Mouse (Mus musculus): ENCODE data around the gene Abca8b. TPM values are rescaled to one million over a fixed set of nuclear protein-coding genes. Genes with fewer than 3 reads are reported as not detected.
"Not testable (repeated sequence)": the region's sequence is repeated elsewhere in the genome, so short reads cannot be mapped to it uniquely, and the experiment has no call there.

Abca8b gene
- total and polyA plus RNA-seq, 2 experiments from 2014 or later, result 1.3 to 5.4 TPM

- DNase-seq (ENCODE audit: low spot score) (peak; percentile 83), ATAC-seq (ENCODE audit: low FRiP score) (peak; percentile 85; the same call in 1 of the 2 replicates)
- no peaks in the 10 kb centered on the region for H3K27me3 ChIP-seq (ENCODE audit: insufficient read depth, low read length)
- no peak overlapping the region for H3K9ac ChIP-seq (replicated peaks; ENCODE audit: low read length, poor library complexity, severe bottlenecking)
- H3K4me3 ChIP-seq (ENCODE audit: low read depth, low read length), result no peak overlapping the region
- H3K4me1 ChIP-seq (ENCODE audit: insufficient read depth, low read length), result no peaks in the 10 kb centered on the region; the same call in 1 of the 2 replicates
- no peaks in the 10 kb centered on the region for H3K9me3 ChIP-seq (ENCODE audit: low read length)
- H3K4me2 ChIP-seq (ENCODE audit: low read depth, low read length, poor library complexity, severe bottlenecking), result peak overlapping the region; percentile 12; the same call in 1 of the 2 replicates
- WGBS, result 34% methylated on average over 4 of the region's 4 CpGs
- no peaks in the 10 kb centered on the region for H3K36me3 ChIP-seq (ENCODE audit: insufficient read depth, low read length)
- TF ChIP-seq CTCF (IDR thresholded peaks at IDR 0.05), result no peak
- peak overlapping the region; percentile 59; the same call in 1 of the 2 replicates for H3K27ac ChIP-seq (ENCODE audit: low read depth, low read length)
Observed at GRCm38 (mm10) chr11:109961495-109962492, 33.9 kb downstream of the Abca8b start.

DNA sequence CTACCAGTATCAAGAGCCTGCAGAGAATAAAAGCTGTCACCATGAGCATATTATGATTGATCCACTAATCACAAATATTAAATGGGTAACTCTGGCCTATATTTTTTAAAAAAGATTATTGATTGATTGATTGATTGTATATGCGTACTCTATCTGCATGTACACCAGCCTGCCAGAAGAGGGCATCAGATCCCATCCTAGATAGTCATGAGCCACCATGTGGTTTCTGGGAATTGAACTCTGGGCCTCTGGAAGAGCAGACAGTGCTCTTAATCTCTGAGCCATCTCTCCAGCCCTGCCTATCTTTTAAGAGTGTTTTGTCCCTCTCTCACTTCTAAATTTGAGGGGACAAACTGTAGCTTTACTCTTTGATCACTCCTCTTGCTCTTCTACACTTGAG, 40.5 kb downstream of the Abca8b start:
- no peak overlapping the region for H3K4me3 ChIP-seq (ENCODE audit: low read depth, low read length)
- H3K36me3 ChIP-seq (ENCODE audit: insufficient read depth, low read length), result peaks cover 2% of the 10 kb centered on the region; the same call in 1 of the 2 replicates
- H3K27me3 ChIP-seq (ENCODE audit: insufficient read depth, low read length), result no peaks in the 10 kb centered on the region
- WGBS, result 88% methylated on average over 1 of the region's 1 CpGs
- no peak overlapping the region for H3K9ac ChIP-seq (replicated peaks; ENCODE audit: low read length, poor library complexity, severe bottlenecking)
- DNase-seq (ENCODE audit: low spot score) (no peak), ATAC-seq (ENCODE audit: low FRiP score) (no peak)
- H3K27ac ChIP-seq (ENCODE audit: low read depth, low read length), result no peak overlapping the region
- TF ChIP-seq CTCF (IDR thresholded peaks at IDR 0.05), result 0 out of 2 replicates have a peak, but pooled peaks have one; percentile 33
- no peaks in the 10 kb centered on the region for H3K4me1 ChIP-seq (ENCODE audit: insufficient read depth, low read length)
- no peak overlapping the region for H3K4me2 ChIP-seq (ENCODE audit: low read depth, low read length, poor library complexity, severe bottlenecking)
- no peaks in the 10 kb centered on the region for H3K9me3 ChIP-seq (ENCODE audit: low read length)

DNA sequence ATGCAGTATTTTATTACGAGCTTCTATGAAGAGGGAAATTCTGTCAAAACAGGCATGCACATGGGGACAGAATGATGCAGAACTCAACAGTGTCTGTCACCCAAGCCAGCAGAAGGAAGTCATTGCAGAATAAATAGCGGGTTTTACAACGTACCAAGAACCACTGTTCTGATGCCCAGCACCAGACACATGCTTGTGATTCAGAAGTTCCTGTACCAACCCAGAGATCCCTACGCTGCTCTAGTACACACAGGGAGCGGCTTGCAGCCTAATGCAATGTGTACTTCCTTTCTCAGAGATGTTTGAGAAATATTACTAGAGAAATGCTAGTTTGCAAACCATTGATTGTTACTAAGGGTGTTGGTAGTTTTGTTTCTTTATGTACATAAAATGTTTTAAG, 58.7 kb downstream of the Abca8b start:
- no peak overlapping the region for H3K9ac ChIP-seq (replicated peaks; ENCODE audit: low read length, poor library complexity, severe bottlenecking)
- H3K36me3 ChIP-seq (ENCODE audit: insufficient read depth, low read length), result peaks cover 7% of the 10 kb centered on the region; the same call in 1 of the 2 replicates
- 94% methylated on average over 5 of the region's 5 CpGs for WGBS
- no peaks in the 10 kb centered on the region for H3K27me3 ChIP-seq (ENCODE audit: insufficient read depth, low read length)
- H3K4me2 ChIP-seq (ENCODE audit: low read depth, low read length, poor library complexity, severe bottlenecking), result no peak overlapping the region
- H3K4me1 ChIP-seq (ENCODE audit: insufficient read depth, low read length), result no peaks in the 10 kb centered on the region
- no peak overlapping the region for H3K27ac ChIP-seq (ENCODE audit: low read depth, low read length)
- DNase-seq (ENCODE audit: low spot score) (no peak), ATAC-seq (ENCODE audit: low FRiP score) (no peak)
- no peaks in the 10 kb centered on the region for H3K9me3 ChIP-seq (ENCODE audit: low read length)
- no peak overlapping the region for H3K4me3 ChIP-seq (ENCODE audit: low read depth, low read length)
- TF ChIP-seq CTCF (IDR thresholded peaks at IDR 0.05), result no peak

- H3K36me3 ChIP-seq (ENCODE audit: insufficient read depth, low read length); DNase-seq (ENCODE audit: low spot score); H3K27ac ChIP-seq (ENCODE audit: low read depth, low read length); ATAC-seq (ENCODE audit: low FRiP score); H3K9me3 ChIP-seq (ENCODE audit: low read length); H3K4me3 ChIP-seq (ENCODE audit: low read depth, low read length); H3K4me1 ChIP-seq (ENCODE audit: insufficient read depth, low read length); H3K27me3 ChIP-seq (ENCODE audit: insufficient read depth, low read length); H3K4me2 ChIP-seq (ENCODE audit: low read depth, low read length, poor library complexity, severe bottlenecking); H3K9ac ChIP-seq (replicated peaks; ENCODE audit: low read length, poor library complexity, severe bottlenecking): not testable (repeated sequence)
- WGBS, result 86% methylated on average over 4 of the region's 4 CpGs
Observed at GRCm38 (mm10) chr11:109933207-109933606, 62.4 kb downstream of the Abca8b start.

- H3K9ac ChIP-seq (replicated peaks; ENCODE audit: low read length, poor library complexity, severe bottlenecking), result no peak overlapping the region
- WGBS, result 77% methylated on average over 2 of the region's 2 CpGs
Observed at GRCm38 (mm10) chr11:109928489-109928888, 67.2 kb downstream of the Abca8b start.

More at GRCm38 (mm10) chr11:109928489-109928888, 67.2 kb downstream of the Abca8b start:
- Histone ChIP-seq H3K4me3 (ENCODE audit: low read depth, low read length) (no peak overlapping the region), H3K9me3 (ENCODE audit: low read length) (no peaks in the 10 kb centered on the region), H3K4me1 (ENCODE audit: insufficient read depth, low read length) (no peaks in the 10 kb centered on the region), H3K27me3 (ENCODE audit: insufficient read depth, low read length) (no peaks in the 10 kb centered on the region), H3K27ac (ENCODE audit: low read depth, low read length) (no peak overlapping the region), H3K4me2 (ENCODE audit: low read depth, low read length, poor library complexity, severe bottlenecking) (no peak overlapping the region), H3K36me3 (ENCODE audit: insufficient read depth, low read length) (no peaks in the 10 kb centered on the region)
- TF ChIP-seq CTCF (IDR thresholded peaks at IDR 0.05), result no peak
- DNase-seq (ENCODE audit: low spot score) (no peak), ATAC-seq (ENCODE audit: low FRiP score) (no peak)

Data from midbrain, postnatal 0 days (tissue).